Mouse (Mus musculus): Measurements from ENCODE around the gene Calb2.

The Calb2 gene

GRCm38 (mm10) chr8:110168046-110168445 lies at the start of gene Calb2:
TSS of gene Calb2 (minus strand) at chr8:110168210.
- DNase-seq (ENCODE audit: low read depth, low spot score) = peak; percentile 71

DNA sequence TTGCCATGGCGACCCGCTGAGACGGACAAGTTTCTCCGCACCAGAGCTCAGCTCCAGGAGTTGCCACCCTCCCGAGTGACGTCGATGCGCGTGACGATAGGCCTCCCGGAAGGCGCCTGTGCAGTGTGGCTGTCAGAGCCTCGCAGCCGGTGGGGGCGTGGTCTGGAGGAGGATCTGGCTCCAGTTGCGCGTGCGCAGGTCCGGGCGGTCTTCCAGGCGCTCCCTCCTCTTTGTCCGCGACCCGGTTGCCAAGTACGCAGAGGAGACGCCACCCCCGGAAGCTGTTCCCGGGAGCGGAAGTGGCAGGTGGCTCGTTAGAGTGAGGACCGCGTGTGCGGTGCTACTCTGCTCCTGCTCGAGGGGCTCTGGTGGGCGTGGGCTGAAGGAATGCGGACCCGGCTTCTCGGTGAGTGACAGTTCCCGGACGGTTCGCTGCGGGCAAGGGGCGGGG lies 49.7 kb upstream of the Calb2 start:
- DNase-seq (ENCODE audit: low read depth, low spot score) = peak; percentile 97

DNA sequence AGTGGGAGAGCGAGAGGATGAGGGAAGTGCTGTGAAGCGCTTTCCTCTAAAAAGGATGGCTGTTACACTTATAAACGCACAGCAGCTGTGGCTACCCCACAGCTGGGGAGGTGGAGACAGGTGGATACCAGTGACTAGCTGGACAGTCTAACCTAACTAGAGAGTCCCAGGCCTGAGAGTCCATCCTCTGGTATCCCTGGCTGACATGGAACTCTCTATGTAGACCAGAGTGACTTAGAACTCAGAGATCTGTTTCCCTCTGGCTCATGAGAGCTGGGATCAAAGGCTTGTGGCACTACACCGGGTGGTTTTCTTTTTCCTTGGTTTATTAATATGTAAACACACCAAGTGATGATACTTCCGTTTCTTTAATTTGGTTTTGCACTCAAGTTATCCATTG lies 49.2 kb upstream of the Calb2 start:
- DNase-seq (ENCODE audit: low read depth, low spot score) = no peak

DNA sequence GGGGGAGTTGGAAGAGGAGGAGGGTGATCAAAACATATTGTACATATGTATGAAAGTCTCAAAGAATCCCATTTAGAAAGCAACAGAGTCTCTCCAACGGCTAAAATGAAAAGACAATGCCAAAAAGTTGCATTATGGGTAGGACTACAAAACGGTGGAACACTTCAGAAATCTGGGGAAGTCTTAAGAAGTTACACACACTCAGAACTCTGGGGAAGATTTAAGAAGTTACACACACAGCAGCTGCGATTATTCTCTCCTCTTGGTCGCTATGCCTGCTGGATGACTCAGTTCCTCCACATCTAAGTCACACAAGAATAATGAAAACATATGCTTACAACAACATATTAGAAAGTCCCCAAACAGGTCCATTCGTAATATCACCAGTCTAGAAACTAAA lies 48.2 kb upstream of the Calb2 start:
- no peak for DNase-seq (ENCODE audit: low read depth, low spot score)

GRCm38 (mm10) chr8:110215365-110215764 lies 47.4 kb upstream of the Calb2 start, which contains the start of gene Cmtr2:
TSS of gene Cmtr2 (plus strand) at chr8:110215665.
- DNase-seq (ENCODE audit: low read depth, low spot score) = peak; percentile 42

DNA sequence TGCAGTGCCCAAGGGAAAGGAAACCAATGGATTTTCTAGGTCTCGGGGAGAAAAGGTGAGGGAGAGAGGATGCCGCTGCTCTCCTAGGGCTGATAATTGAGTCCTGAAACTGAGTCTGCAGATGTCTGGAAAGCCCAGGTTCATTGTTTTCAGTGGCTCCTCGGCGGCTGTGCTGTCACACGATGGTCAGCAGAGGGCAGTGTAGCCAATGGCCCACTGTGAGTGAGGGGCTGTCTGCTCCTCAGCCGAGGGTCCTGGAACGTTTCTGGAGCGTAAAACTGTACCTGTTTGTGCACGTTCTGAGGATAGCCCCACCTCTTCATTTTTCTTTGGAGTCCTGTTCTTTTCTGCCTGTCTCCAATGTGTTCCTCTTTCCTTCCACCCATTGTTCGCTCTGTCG lies 33.8 kb upstream of the Calb2 start:
- DNase-seq (ENCODE audit: low read depth, low spot score) = no peak

- DNase-seq (ENCODE audit: low read depth, low spot score) = peak; percentile 88
These were observed 28.7 kb upstream of the Calb2 start for GRCm38 (mm10) chr8:110196678-110197077.

DNA sequence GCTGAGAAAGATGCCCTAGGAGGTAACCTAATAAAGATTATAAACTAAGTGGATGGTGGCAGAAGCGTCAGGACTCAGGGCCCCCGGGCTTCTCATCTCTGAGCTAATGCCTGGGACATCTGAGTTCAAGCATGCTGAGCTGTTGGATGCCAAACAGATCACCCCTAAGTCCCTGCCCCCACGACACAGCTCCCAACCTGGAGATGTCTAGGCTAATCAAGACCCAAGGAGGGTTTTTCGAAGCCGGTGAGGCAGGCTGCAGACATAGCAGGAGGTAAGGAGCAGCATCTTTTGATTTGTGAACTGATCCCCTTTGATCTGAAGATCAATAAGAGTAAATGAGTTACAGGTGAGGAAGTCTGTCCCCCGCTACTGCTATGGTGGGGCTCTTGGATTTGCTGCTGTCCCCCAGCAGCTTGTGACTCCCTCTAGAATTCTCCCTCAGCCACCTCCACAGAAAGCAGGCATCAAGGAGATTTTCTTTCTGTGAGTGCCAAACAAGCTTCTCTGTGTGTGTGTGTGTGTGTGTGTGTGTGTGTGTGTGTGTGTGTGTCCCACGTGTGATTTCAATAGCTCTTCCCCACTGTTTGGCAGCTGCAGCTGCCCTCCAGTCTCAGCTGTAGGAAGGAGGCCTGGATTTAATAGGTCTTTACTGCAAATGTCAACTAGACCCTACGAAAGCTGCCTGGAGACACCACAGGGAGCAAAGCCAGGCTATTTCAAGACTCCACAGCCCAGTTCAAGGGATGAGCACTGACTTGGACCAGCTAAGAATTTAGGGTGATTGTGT lies 21.1 kb upstream of the Calb2 start:
- DNase-seq (ENCODE audit: low read depth, low spot score) = peak; percentile 31

DNA sequence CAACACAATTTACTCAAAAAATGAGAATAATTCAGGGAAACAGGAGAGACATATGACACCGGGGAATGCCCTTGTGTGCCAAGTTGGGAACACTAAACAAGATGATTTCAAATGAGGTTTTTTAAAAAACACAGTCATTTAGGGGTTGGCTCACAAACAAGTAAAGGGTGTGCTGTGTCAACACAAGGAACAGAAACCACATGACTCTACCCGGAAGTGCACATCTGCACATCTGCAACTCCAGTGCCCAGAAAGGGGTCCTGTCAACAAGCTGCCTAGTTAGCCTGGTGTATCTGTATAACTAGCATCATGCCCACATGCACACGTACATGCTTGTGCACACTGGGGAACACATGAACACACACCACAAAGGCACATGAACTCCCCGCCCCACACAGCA lies 17.5 kb upstream of the Calb2 start:
- no peak for DNase-seq (ENCODE audit: low read depth, low spot score)

- DNase-seq (ENCODE audit: low read depth, low spot score) = no peak
These were observed 15.7 kb upstream of the Calb2 start for GRCm38 (mm10) chr8:110183748-110184147.

DNA sequence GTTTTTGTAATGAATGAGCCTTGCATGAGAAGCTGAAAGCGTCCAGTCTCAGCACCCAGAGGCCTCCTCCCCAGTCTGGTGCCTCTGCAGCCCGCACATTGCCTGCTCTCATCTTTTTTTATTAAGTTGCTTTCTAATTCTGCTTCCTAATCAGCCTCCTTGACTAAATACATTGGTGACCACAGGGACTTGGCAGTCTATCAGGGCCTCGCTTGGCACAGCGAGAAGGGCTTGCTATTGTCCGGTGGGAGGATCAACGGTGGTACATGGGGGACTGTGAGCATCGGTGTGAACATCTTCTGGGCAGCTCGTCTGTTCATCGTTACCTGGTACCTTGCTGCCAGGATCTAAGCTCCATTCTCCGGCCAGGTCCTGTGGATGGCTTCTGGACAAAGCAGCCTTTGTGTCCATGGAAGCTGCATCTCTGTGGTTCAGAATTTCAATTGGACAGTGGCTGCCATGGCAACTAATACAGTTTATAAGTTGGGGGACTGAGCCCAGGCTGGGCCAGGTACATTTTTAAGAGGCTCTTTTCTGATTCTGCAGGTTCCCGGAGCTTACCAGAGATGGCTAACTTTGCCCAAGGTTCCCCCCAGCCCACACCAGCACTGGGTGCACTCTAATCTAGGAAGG lies 14.8 kb upstream of the Calb2 start:
- no peak for DNase-seq (ENCODE audit: low read depth, low spot score)

- DNase-seq (ENCODE audit: low read depth, low spot score) = no peak
These were observed 9.5 kb upstream of the Calb2 start for GRCm38 (mm10) chr8:110177359-110178155.

DNA sequence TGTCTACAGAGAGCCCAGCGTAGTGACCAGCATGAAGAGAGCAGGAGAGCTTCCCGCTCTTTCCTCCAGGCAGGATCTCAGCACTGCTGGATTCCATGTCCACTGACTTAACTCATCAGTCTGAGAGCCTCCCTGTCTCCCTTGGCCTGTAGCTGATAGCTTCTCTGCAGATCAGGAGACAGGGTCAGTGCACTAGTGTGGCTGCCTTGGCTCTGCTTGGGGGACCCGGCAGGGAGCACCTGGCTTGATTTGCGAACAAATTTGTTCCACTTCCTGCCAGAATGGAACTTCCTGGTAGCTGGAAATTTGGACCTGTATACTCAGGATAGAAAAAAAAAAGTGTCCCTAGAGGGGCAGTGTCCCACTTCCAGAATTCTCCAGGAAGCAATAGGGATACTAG lies 6.8 kb upstream of the Calb2 start:
- no peak for DNase-seq (ENCODE audit: low read depth, low spot score)

DNA sequence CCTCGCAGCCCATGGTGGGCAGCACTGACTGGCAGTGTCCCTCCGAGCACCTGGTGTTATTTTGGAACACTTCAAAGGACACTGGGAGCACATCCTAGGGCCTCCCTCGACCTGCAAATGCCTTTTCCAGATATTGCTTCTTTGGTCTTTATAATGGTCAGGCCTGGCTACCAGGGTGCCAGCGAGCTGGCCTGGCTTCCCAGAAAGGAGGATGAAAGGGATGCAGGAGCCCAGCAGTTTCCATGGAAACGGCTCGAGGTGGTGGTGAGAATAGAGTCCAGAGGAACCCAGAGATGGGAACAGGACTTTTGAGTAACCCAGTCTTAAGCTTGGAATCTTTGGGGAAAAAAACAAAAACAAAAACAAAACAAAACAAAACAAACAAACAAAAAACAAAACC lies 4.2 kb upstream of the Calb2 start:
- DNase-seq (ENCODE audit: low read depth, low spot score) = no peak

GRCm38 (mm10) chr8:110166270-110166669 lies 1.7 kb downstream of the Calb2 start:
- no peak for DNase-seq (ENCODE audit: low read depth, low spot score)

DNA sequence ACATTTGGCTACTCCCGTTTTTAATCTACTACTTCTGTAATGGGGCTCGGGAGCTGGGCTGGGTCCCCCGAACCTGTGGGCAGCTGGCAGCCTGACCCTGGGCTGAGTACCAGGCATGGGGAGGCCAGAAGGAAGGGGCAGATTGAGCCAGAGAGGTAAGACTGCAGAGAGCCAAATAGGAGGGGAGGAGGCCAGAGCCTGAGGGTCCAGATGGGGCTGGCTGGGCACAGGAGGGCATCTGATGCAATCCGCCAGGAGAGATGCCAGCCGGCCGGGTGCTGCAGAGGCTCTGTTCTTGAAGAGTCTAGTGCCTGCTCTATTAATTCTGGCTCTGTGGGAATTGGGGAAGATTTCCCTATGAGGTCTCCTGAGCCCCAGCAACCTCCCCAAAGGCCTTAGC lies 6.0 kb downstream of the Calb2 start:
- no peak for DNase-seq (ENCODE audit: low read depth, low spot score)

- no peak for DNase-seq (ENCODE audit: low read depth, low spot score)
These were observed 15.1 kb downstream of the Calb2 start for GRCm38 (mm10) chr8:110152951-110153350.

- peak; percentile 81 for DNase-seq (ENCODE audit: low read depth, low spot score)
These were observed 22.5 kb downstream of the Calb2 start for GRCm38 (mm10) chr8:110145538-110145937.

- no peak for DNase-seq (ENCODE audit: low read depth, low spot score)
These were observed 27.2 kb downstream of the Calb2 start for GRCm38 (mm10) chr8:110140770-110141169.

DNA sequence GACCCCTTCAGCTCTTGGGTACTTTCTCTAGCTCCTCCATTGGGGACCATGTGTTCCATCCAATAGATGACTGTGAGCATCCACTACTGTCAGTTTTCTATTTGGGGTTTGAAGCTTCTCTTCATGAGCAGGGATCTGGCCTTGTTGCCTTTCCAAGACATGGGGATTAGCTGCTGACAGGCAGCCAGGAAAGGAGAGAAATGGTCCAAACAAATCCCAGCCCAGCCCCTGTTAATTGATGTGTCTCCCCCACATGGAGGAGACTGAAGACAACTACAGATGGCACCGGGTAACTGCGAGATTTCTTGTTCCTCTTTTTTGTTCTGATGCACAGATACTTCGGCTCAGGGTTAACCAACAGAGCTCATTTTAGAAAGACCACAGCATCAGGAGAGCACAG lies 27.9 kb downstream of the Calb2 start:
- no peak for DNase-seq (ENCODE audit: low read depth, low spot score)

- DNase-seq (ENCODE audit: low read depth, low spot score) = no peak
These were observed 32.5 kb downstream of the Calb2 start for GRCm38 (mm10) chr8:110135515-110135914.

DNA sequence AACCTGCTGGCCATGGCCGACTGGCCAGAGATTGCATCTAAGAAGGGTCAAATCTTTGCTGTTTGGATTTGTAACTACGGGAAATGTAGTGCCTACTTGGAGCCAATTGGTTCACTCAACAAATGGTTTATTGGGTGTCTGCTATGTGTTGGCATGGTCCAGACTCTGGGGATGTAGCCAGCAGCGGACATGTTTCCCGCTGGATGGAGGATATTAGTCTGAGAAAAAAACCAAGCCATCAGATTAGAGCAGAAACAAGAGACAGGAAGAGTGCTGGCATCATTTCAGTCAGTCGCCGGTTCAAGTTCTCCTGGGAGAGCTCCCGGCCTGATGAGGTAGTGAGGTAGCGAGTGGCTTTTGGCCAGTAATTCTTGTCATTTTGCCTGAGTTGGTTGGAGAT lies 33.8 kb downstream of the Calb2 start:
- DNase-seq (ENCODE audit: low read depth, low spot score) = no peak

Data from forelimb bud, embryonic 11.5 days (tissue).